Mouse (Mus musculus) midbrain, embryonic 15.5 days (tissue): Measurements from ENCODE around the gene Ankk1. TPM values are rescaled to one million over a fixed set of nuclear protein-coding genes. Genes with fewer than 3 reads are reported as not detected.

Experiments
- ATAC-seq: fragments of 200-750 bp; cut with Nextera tagmentation; replicated peaks from 2 replicates; pipeline ENCODE4 v1.8.0; 2017; ENCODE audit warnings: moderate TSS enrichment
- H3K27ac ChIP-seq: fragments of 300-500 bp; sonication (generic); 2 replicates; pipeline ENCODE4 v1.5.1; 2015; ENCODE audit warnings: mild to moderate bottlenecking, inconsistent platforms
- H3K27me3 ChIP-seq: fragments of 300-500 bp; sonication (generic); replicated peaks from 2 replicates; pipeline ENCODE4 v1.6.1; 2015; ENCODE audit warnings: inconsistent platforms
- H3K36me3 ChIP-seq: fragments of 300-500 bp; sonication (generic); replicated peaks from 2 replicates; pipeline ENCODE4 v1.6.1; 2015; ENCODE audit warnings: inconsistent platforms
- H3K4me1 ChIP-seq: fragments of 300-500 bp; sonication (generic); 2 replicates; pipeline ENCODE4 v1.6.1; 2015; ENCODE audit warnings: inconsistent platforms
- H3K4me2 ChIP-seq: fragments of 300-500 bp; sonication (generic); 2 replicates; pipeline ENCODE4 v1.6.1; 2015; ENCODE audit warnings: inconsistent platforms, mild to moderate bottlenecking, moderate library complexity
- H3K4me3 ChIP-seq: fragments of 300-500 bp; sonication (generic); 2 replicates; pipeline ENCODE4 v1.5.1; 2015; ENCODE audit warnings: mild to moderate bottlenecking, inconsistent platforms
- H3K9ac ChIP-seq: fragments of 300-500 bp; sonication (generic); 2 replicates; pipeline ENCODE4 v1.6.1; 2015; ENCODE audit warnings: mild to moderate bottlenecking, inconsistent platforms
- H3K9me3 ChIP-seq: fragments of 300-500 bp; sonication (generic); 2 replicates; pipeline ENCODE4 v1.6.1; 2016; ENCODE audit warnings: inconsistent platforms
- WGBS: fragments of 180-500 bp; shearing (Covaris S2); methylation state at CpG from one replicate; pipeline ENCODE4 v1.1.7; 2015; ENCODE audit warnings: mixed read lengths; 5-methylcytosine and 5-hydroxymethylcytosine counted together
- polyA plus RNA-seq: library from polyadenylated mRNA; unstranded; fragments of >200 nt; fragmentation: Nextera tagmentation; extraction: Ambion mirVana; gene quantifications from 2 replicates; pipeline ENCODE4 v1.2.1, GENCODE M21; 2015

Gene Ankk1
- polyA plus RNA-seq, 1 experiment from 2014 or later, result not detected

- no peak overlapping the region for H3K4me2 ChIP-seq
- H3K36me3 ChIP-seq, result no peaks in the 10 kb centered on the region
- H3K9me3 ChIP-seq, result no peaks in the 10 kb centered on the region
- 75% methylated on average over 2 of the region's 2 CpGs for WGBS
- H3K27ac ChIP-seq, result no peak overlapping the region
- H3K4me1 ChIP-seq, result no peaks in the 10 kb centered on the region
- ATAC-seq, result no peak
- no peak overlapping the region for H3K9ac ChIP-seq
- no peaks in the 10 kb centered on the region for H3K27me3 ChIP-seq
- H3K4me3 ChIP-seq, result no peak overlapping the region
Measured at GRCm38 (mm10) chr9:49403711-49404110, 23.1 kb downstream of the Ankk1 start.

GRCm38 (mm10) chr9:49396006-49396405 is 30.8 kb downstream of the Ankk1 start:
- H3K27ac ChIP-seq, result no peak overlapping the region
- H3K27me3 ChIP-seq, result no peaks in the 10 kb centered on the region
- H3K4me3 ChIP-seq, result no peak overlapping the region
- no peak overlapping the region for H3K4me2 ChIP-seq
- H3K9me3 ChIP-seq, result no peaks in the 10 kb centered on the region
- no peaks in the 10 kb centered on the region for H3K4me1 ChIP-seq
- ATAC-seq, result no peak
- no peaks in the 10 kb centered on the region for H3K36me3 ChIP-seq
- H3K9ac ChIP-seq, result no peak overlapping the region

- Histone ChIP-seq H3K4me2 (no peak overlapping the region), H3K27ac (no peak overlapping the region), H3K9ac (no peak overlapping the region), H3K9me3 (no peaks in the 10 kb centered on the region), H3K4me1 (no peaks in the 10 kb centered on the region), H3K27me3 (no peaks in the 10 kb centered on the region), H3K36me3 (no peaks in the 10 kb centered on the region), H3K4me3 (no peak overlapping the region)
- ATAC-seq, result no peak
- 63% methylated on average over 2 of the region's 2 CpGs for WGBS
Measured at GRCm38 (mm10) chr9:49392242-49392641, 34.6 kb downstream of the Ankk1 start.

- Histone ChIP-seq H3K36me3 (no peaks in the 10 kb centered on the region), H3K27ac (no peak overlapping the region), H3K4me3 (no peak overlapping the region), H3K9me3 (no peaks in the 10 kb centered on the region), H3K4me2 (peak overlapping the region; percentile 19; the same call in 1 of the 2 replicates), H3K9ac (no peak overlapping the region), H3K27me3 (no peaks in the 10 kb centered on the region), H3K4me1 (peaks cover 5% of the 10 kb centered on the region; the same call in 1 of the 2 replicates)
- 24% methylated on average over 11 of the region's 11 CpGs for WGBS
- ATAC-seq, result peak; percentile 48; the same call in 1 of the 2 replicates
Measured at GRCm38 (mm10) chr9:49386119-49386518, 40.7 kb downstream of the Ankk1 start.

GRCm38 (mm10) chr9:49385301-49385700 is 41.5 kb downstream of the Ankk1 start:
- Histone ChIP-seq H3K4me2 (no peak overlapping the region), H3K36me3 (no peaks in the 10 kb centered on the region), H3K27me3 (no peaks in the 10 kb centered on the region), H3K4me1 (peaks cover 5% of the 10 kb centered on the region; the same call in 1 of the 2 replicates), H3K27ac (no peak overlapping the region), H3K9me3 (no peaks in the 10 kb centered on the region), H3K9ac (no peak overlapping the region), H3K4me3 (no peak overlapping the region)
- WGBS, result 47% methylated on average over 7 of the region's 7 CpGs
- ATAC-seq, result no peak

GRCm38 (mm10) chr9:49384855-49385254 is 42.0 kb downstream of the Ankk1 start:
- H3K4me3 ChIP-seq, result no peak overlapping the region
- no peaks in the 10 kb centered on the region for H3K27me3 ChIP-seq
- ATAC-seq, result no peak
- H3K9ac ChIP-seq, result no peak overlapping the region
- H3K27ac ChIP-seq, result no peak overlapping the region
- WGBS, result 83% methylated on average over 6 of the region's 6 CpGs
- H3K4me1 ChIP-seq, result peaks cover 5% of the 10 kb centered on the region; the same call in 1 of the 2 replicates
- no peak overlapping the region for H3K4me2 ChIP-seq
- H3K9me3 ChIP-seq, result no peaks in the 10 kb centered on the region
- no peaks in the 10 kb centered on the region for H3K36me3 ChIP-seq

- no peak; the same call in 1 of the 2 replicates for ATAC-seq
- H3K9ac ChIP-seq, result no peak overlapping the region
- H3K4me3 ChIP-seq, result no peak overlapping the region
- H3K36me3 ChIP-seq, result no peaks in the 10 kb centered on the region
- 9% methylated on average over 3 of the region's 3 CpGs for WGBS
- no peak overlapping the region for H3K4me2 ChIP-seq
- no peaks in the 10 kb centered on the region for H3K27me3 ChIP-seq
- no peaks in the 10 kb centered on the region for H3K9me3 ChIP-seq
- peaks cover 5% of the 10 kb centered on the region; the same call in 1 of the 2 replicates for H3K4me1 ChIP-seq
- no peak overlapping the region for H3K27ac ChIP-seq
Measured at GRCm38 (mm10) chr9:49384041-49384440, 42.8 kb downstream of the Ankk1 start.

- Histone ChIP-seq H3K4me2 (no peak overlapping the region), H3K4me1 (no peaks in the 10 kb centered on the region), H3K4me3 (no peak overlapping the region), H3K9me3 (no peaks in the 10 kb centered on the region), H3K36me3 (no peaks in the 10 kb centered on the region), H3K9ac (no peak overlapping the region), H3K27me3 (no peaks in the 10 kb centered on the region), H3K27ac (no peak overlapping the region)
- WGBS, result 87% methylated on average over 4 of the region's 4 CpGs
- ATAC-seq, result no peak
Measured at GRCm38 (mm10) chr9:49379962-49380361, 46.9 kb downstream of the Ankk1 start.

GRCm38 (mm10) chr9:49373946-49374345 is 52.9 kb downstream of the Ankk1 start:
- no peak for ATAC-seq
- 87% methylated on average over 2 of the region's 2 CpGs for WGBS
- Histone ChIP-seq H3K36me3 (no peaks in the 10 kb centered on the region), H3K4me3 (no peak overlapping the region), H3K9me3 (no peaks in the 10 kb centered on the region), H3K4me1 (no peaks in the 10 kb centered on the region), H3K4me2 (no peak overlapping the region), H3K27me3 (no peaks in the 10 kb centered on the region), H3K27ac (no peak overlapping the region), H3K9ac (no peak overlapping the region)

GRCm38 (mm10) chr9:49365763-49366162 is 61.1 kb downstream of the Ankk1 start:
- Histone ChIP-seq H3K36me3 (no peaks in the 10 kb centered on the region), H3K4me3 (no peak overlapping the region), H3K27ac (no peak overlapping the region), H3K4me2 (no peak overlapping the region), H3K9me3 (no peaks in the 10 kb centered on the region), H3K27me3 (no peaks in the 10 kb centered on the region), H3K9ac (no peak overlapping the region), H3K4me1 (no peaks in the 10 kb centered on the region)
- 32% methylated on average over 5 of the region's 5 CpGs for WGBS
- no peak for ATAC-seq

Other genes with a start within 250 kb of the Ankk1 start
- not detected in 2 replicates for gene Gm4894, start 176.5 kb downstream of the Ankk1 start, polyA plus RNA-seq
- 6.7 and 7.0 TPM in 2 replicates for gene Drd2, start 86.4 kb downstream of the Ankk1 start, polyA plus RNA-seq
- gene Ttc12, start 59.2 kb upstream of the Ankk1 start, polyA plus RNA-seq, result 1.9 and 2.1 TPM in 2 replicates